Mouse (Mus musculus): ENCODE results near the gene Ces3a.

GRCm38 (mm10) chr8:105023087-105023486 lies 25.3 kb upstream of the Ces3a start:
- TF ChIP-seq GATA1 (IDR thresholded peaks at IDR 0.05; ENCODE audit: low read length): no peak
- TF ChIP-seq TAL1 (IDR thresholded peaks at IDR 0.05; ENCODE audit: low read length): no peak
